Mouse (Mus musculus) midbrain, embryonic 12.5 days (tissue): ENCODE data around the gene Mis12. TPM values are rescaled to one million over a fixed set of nuclear protein-coding genes. Genes with fewer than 3 reads are reported as not detected.

ENCODE experiments used
- ATAC-seq: fragments of 200-750 bp; cut with Nextera tagmentation; 2 replicates; pipeline ENCODE4 v1.8.0; 2017; ENCODE audit warnings: low read depth, moderate TSS enrichment, moderate library complexity; ENCODE audit not compliant: low FRiP score
- H3K27ac ChIP-seq: fragments of 300-500 bp; sonication (generic); replicated peaks from 2 replicates; pipeline ENCODE4 v1.5.1; 2016; ENCODE audit warnings: mild to moderate bottlenecking
- H3K27me3 ChIP-seq: fragments of 300-500 bp; sonication (generic); 2 replicates; pipeline ENCODE4 v1.6.1; 2016; ENCODE audit warnings: mild to moderate bottlenecking
- H3K36me3 ChIP-seq: fragments of 300-500 bp; sonication (generic); 2 replicates; pipeline ENCODE4 v1.6.1; 2016
- H3K4me1 ChIP-seq: fragments of 300-500 bp; sonication (generic); 2 replicates; pipeline ENCODE4 v1.6.1; 2016
- H3K4me2 ChIP-seq: fragments of 300-500 bp; sonication (generic); replicated peaks from 2 replicates; pipeline ENCODE4 v1.6.1; 2016; ENCODE audit warnings: mild to moderate bottlenecking, moderate library complexity
- H3K4me3 ChIP-seq: fragments of 300-500 bp; sonication (generic); 2 replicates; pipeline ENCODE4 v1.5.1; 2016; ENCODE audit warnings: mild to moderate bottlenecking
- H3K9ac ChIP-seq: fragments of 300-500 bp; sonication (generic); replicated peaks from 2 replicates; pipeline ENCODE4 v1.6.1; 2016; ENCODE audit warnings: mild to moderate bottlenecking, moderate library complexity
- H3K9me3 ChIP-seq: fragments of 300-500 bp; sonication (generic); 2 replicates; pipeline ENCODE4 v1.6.1; 2016; ENCODE audit warnings: mild to moderate bottlenecking
- WGBS: fragments of 180-500 bp; shearing (Covaris S2); methylation state at CpG from one replicate; pipeline ENCODE4 v1.1.7; 2016; 5-methylcytosine and 5-hydroxymethylcytosine counted together
- polyA plus RNA-seq: library from polyadenylated mRNA; unstranded; fragments of >200 nt; fragmentation: Nextera tagmentation; extraction: Ambion mirVana; gene quantifications from 2 replicates; pipeline ENCODE4 v1.2.1, GENCODE M21; 2016

Gene Mis12
- polyA plus RNA-seq, 1 experiment from 2014 or later, result 57.1 TPM

DNA sequence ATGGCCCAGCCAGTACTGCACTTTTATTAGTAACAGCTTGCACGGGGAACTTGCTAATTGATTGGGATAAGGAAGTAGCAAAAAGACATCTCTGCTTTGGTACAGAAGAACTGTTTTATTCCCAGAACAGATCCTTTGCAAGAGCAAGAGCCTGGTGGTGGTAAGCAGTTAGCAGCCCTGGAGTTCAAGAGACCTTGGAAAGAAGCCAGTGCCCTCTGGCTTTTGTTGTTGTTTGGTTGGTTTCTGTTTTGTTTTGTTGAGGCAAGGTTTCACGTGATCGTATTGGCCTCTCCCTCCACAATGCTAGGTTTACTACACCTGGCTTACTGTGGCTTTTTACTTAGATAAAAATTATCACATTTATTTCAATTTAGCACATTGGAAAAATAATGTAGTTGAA lies 8.9 kb downstream of the Mis12 start:
- Histone ChIP-seq H3K4me2 (no peak overlapping the region), H3K9ac (no peak overlapping the region), H3K4me1 (peaks cover 18% of the 10 kb centered on the region), H3K9me3 (no peaks in the 10 kb centered on the region), H3K27ac (no peak overlapping the region), H3K27me3 (no peaks in the 10 kb centered on the region), H3K4me3 (no peak overlapping the region), H3K36me3 (peaks cover 43% of the 10 kb centered on the region)
- 89% methylated on average over 3 of the region's 3 CpGs for WGBS
- no peak for ATAC-seq

DNA sequence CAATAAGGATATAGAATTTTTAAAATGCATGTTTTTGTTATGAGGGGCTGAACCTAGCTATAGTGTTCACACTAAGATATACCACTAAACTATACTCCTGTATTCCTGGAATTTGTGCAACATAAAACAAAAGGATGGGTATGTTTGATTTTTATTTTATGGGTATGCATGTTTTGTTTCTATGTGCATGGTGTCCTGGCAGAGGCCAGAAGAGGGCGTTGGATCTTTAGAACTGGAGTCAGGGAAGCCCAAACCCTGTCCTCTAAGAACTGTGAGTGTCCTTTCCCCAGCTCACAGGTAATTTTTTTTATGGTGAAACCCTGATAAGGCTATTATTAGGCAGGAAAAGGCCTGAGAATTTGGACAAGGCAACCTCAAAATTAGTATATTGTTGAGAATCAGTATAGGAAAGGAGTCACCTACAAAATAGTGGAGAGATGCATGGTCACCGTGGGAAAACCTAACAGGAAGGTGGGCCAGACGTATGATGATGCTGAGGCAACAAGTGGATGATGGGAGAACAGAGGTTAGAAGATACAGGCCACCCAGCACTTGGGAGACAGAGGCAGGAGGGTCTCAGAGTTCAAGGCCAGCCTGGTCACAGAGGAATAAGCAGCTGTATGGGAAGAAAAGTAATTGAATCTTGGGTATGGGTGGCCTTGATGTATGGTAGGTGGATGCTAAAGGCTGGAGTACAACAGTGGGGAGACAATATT lies 10.2 kb downstream of the Mis12 start:
- Histone ChIP-seq H3K4me1 (peaks cover 25% of the 10 kb centered on the region), H3K4me3 (no peak overlapping the region), H3K27ac (no peak overlapping the region), H3K4me2 (no peak overlapping the region), H3K36me3 (peaks cover 37% of the 10 kb centered on the region), H3K9ac (no peak overlapping the region), H3K9me3 (no peaks in the 10 kb centered on the region), H3K27me3 (no peaks in the 10 kb centered on the region)
- no peak for ATAC-seq
- 76% methylated on average over 3 of the region's 3 CpGs for WGBS

DNA sequence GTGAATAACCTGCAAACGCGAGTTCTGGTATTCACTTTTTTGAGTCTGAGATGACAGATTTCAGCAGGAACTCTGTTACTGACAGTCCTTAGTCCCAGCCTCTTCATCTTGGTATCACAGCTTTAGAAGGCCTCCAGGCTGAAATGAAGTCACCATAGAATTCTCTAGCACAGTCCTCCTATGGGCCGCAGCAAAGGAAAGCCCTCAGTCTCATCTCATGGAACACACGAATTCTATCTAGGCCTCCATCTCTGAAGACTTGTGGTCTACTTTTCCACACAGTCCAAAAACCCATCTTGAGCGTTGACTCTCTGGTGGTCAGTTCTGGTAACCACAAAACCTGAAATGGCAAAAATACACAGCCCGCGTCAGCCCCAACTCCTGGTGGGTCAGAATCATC lies 12.7 kb downstream of the Mis12 start:
- H3K27ac ChIP-seq, result peak overlapping the region; percentile 95
- H3K4me1 ChIP-seq, result peaks cover 25% of the 10 kb centered on the region
- no peak for ATAC-seq
- H3K9ac ChIP-seq, result peak overlapping the region; percentile 85
- no peaks in the 10 kb centered on the region for H3K27me3 ChIP-seq
- peak overlapping the region; percentile 74 for H3K4me3 ChIP-seq
- H3K36me3 ChIP-seq, result peaks cover 12% of the 10 kb centered on the region
- peak overlapping the region; percentile 64 for H3K4me2 ChIP-seq
- WGBS, result 59% methylated on average over 7 of the region's 7 CpGs
- no peaks in the 10 kb centered on the region for H3K9me3 ChIP-seq

GRCm38 (mm10) chr11:71032491-71033162 lies 13.2 kb downstream of the Mis12 start:
- peak overlapping the region; percentile 85 for H3K9ac ChIP-seq
- peak overlapping the region; percentile 64 for H3K4me2 ChIP-seq
- peak overlapping the region; percentile 74 for H3K4me3 ChIP-seq
- 3% methylated on average over 26 of the region's 26 CpGs for WGBS
- H3K4me1 ChIP-seq, result peaks cover 25% of the 10 kb centered on the region
- ATAC-seq, result peak; percentile 13; the same call in 1 of the 2 replicates
- peak overlapping the region; percentile 95 for H3K27ac ChIP-seq
- H3K36me3 ChIP-seq, result peaks cover 6% of the 10 kb centered on the region
- no peaks in the 10 kb centered on the region for H3K27me3 ChIP-seq
- no peaks in the 10 kb centered on the region for H3K9me3 ChIP-seq

DNA sequence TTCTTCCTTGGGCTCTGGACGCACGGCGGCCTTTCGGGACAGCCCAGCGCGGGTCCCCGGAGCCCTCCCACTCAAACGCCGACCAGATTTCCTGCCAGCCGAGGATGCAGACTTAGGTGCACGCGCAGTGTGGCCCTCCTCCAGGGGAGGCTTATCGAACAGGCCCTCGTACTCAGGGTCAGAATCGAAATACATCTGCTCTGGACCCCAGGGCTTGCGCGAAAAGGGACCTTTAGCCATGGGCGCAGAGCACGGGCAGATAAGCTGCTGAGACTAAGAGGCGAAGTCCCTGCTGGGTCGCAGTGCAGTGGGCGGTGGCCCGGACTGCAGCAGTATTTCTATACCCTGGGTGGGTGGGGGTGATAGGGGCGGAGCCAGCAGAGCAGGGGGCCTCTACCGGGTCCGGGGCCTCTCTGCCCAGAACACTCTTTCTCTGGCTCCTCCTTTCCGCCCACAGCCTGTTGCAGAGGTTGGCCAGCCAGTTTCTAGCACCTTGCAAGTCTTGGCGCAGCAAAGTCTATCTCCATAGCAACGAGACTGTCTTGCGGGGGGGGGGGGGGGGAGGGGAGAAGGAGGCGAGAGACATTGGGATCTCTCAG lies 13.9 kb downstream of the Mis12 start, which contains the start of gene 6330403K07Rik:
6330403K07Rik (minus strand) TSS at position 351 of the 599 bp plus-strand sequence.
- WGBS, result under 1% methylated on average over 29 of the region's 31 CpGs
- Histone ChIP-seq H3K4me2 (peak within 1 kb of the TSS; percentile 64), H3K27ac (peak within 1 kb of the TSS; percentile 95), H3K9me3 (no peaks in the 10 kb centered on the region), H3K36me3 (0 out of 2 replicates have a peak, but pooled peaks cover under 1% of the 10 kb centered on the region), H3K9ac (peak within 1 kb of the TSS; percentile 85), H3K27me3 (no peaks in the 10 kb centered on the region), H3K4me3 (peak within 1 kb of the TSS; percentile 74), H3K4me1 (peaks cover 25% of the 10 kb centered on the region)
- peak; percentile 97 for ATAC-seq

DNA sequence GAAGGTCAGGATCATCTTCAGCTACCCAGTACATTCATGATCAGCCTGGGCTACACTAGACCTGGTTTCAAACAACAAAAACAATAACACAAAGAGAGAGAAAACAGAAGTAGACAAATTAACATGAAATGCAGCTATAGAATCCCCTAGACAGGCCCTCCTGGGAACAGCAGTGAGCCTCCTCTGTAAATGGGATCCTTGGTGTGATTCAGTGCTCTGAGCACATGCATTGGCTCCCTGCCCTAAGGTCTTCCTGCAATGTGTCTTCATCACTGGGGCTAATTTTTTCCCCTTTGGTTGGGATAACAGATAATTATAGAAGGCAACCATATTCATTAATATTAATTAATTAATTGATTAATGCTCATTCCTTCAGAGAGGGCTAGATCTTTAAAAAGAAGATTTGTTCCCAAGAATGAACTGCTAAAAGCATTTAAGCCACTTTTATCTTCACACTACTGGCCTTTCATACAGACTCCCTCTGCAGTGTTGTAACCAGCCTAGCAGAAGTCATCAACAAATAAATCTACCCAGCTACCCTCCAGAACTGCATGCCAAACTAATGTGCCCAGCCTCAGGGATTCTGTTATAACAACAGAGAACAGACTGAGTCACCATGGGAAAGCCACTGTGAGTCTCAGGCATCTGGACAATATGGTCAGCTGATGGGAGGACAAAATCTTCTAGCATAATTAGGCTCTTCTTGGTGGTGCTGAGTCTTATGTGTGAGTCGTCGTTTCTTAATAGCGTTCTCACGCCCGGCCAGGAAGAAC lies 20.3 kb downstream of the Mis12 start:
- Histone ChIP-seq H3K4me1 (no peaks in the 10 kb centered on the region), H3K27ac (no peak overlapping the region), H3K27me3 (no peaks in the 10 kb centered on the region), H3K4me2 (no peak overlapping the region), H3K9me3 (no peaks in the 10 kb centered on the region), H3K4me3 (no peak overlapping the region), H3K36me3 (no peaks in the 10 kb centered on the region), H3K9ac (no peak overlapping the region)
- no peak for ATAC-seq
- 92% methylated on average over 5 of the region's 5 CpGs for WGBS

DNA sequence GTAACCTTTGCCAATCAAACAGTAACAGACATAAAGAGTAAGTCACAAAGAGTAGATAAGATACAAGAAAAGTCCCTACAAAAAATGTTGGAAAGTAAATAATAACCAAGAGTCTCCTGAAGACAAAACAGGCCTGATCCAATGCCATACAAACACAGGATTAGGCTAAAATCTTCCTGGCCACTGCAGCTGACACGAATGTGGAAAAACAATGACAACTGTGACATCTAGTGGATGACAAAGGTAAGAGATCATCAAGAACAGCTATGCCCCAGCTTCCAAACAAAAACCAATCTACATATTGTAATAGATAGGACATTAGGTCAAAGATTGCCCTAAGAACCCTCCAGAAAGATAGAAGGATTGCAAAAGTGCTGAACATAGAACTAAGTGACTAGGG lies 33.1 kb downstream of the Mis12 start:
- Histone ChIP-seq H3K4me1 (no peaks in the 10 kb centered on the region), H3K27ac (no peak overlapping the region), H3K9ac (no peak overlapping the region), H3K9me3 (no peaks in the 10 kb centered on the region), H3K4me3 (no peak overlapping the region), H3K4me2 (no peak overlapping the region), H3K27me3 (no peaks in the 10 kb centered on the region), H3K36me3 (no peaks in the 10 kb centered on the region)
- ATAC-seq, result no peak
- 3% methylated on average over 1 of the region's 1 CpGs for WGBS

- Histone ChIP-seq H3K9me3 (peaks cover 13% of the 10 kb centered on the region), H3K27me3 (no peaks in the 10 kb centered on the region), H3K36me3 (no peaks in the 10 kb centered on the region), H3K9ac (no peak overlapping the region), H3K27ac (no peak overlapping the region), H3K4me2 (no peak overlapping the region), H3K4me3 (no peak overlapping the region), H3K4me1 (no peaks in the 10 kb centered on the region)
- WGBS, result 75% methylated on average over 1 of the region's 1 CpGs
- ATAC-seq, result no peak
Observed at GRCm38 (mm10) chr11:71076342-71076741, 56.9 kb downstream of the Mis12 start.

Other genes starting within 250 kb of the Mis12 start
- not detected in 2 replicates for gene Scimp, start 207.0 kb upstream of the Mis12 start, polyA plus RNA-seq
- gene Rabep1, start 174.8 kb upstream of the Mis12 start, polyA plus RNA-seq, result 49.6 and 58.4 TPM in 2 replicates
- gene Nup88, start 49.6 kb upstream of the Mis12 start, polyA plus RNA-seq, result 148 and 151 TPM in 2 replicates
- 68.2 and 75.6 TPM in 2 replicates for gene Rpain, start 49.4 kb upstream of the Mis12 start, polyA plus RNA-seq
- gene C1qbp, start 36.6 kb upstream of the Mis12 start, polyA plus RNA-seq, result 209 and 224 TPM in 2 replicates
- 19.3 and 20.0 TPM in 2 replicates for gene Dhx33, start 15.2 kb upstream of the Mis12 start, polyA plus RNA-seq
- 44.6 and 47.1 TPM in 2 replicates for gene Derl2, start 230 bp downstream of the Mis12 start, polyA plus RNA-seq
- gene 6330403K07Rik, start 13.9 kb downstream of the Mis12 start, polyA plus RNA-seq, result 406 and 410 TPM in 2 replicates
- 0.04 and 0.12 TPM in 2 replicates for gene Nlrp1a, start 125.1 kb downstream of the Mis12 start, polyA plus RNA-seq
- gene Nlrp1b, start 211.1 kb downstream of the Mis12 start, polyA plus RNA-seq, result not detected in 2 replicates